Mouse (Mus musculus): ENCODE measurements around the gene Atg9b. TPM values are rescaled to one million over a fixed set of nuclear protein-coding genes. Genes with fewer than 3 reads are reported as not detected.

The Atg9b gene
- polyA plus RNA-seq (2015; fragmentation: Nextera tagmentation; extraction: Ambion mirVana), result 2.3 and 2.6 TPM in 2 replicates

GRCm38 (mm10) chr5:24391864-24392263, at the start of gene Atg9b:
Atg9b (minus strand) TSS chr5:24392143.
- Histone ChIP-seq H3K9me3 (replicated peaks; ENCODE audit: control insufficient read depth, low read length) (no peaks in the 10 kb centered on the region), H3K27me3 (ENCODE audit: control insufficient read depth, insufficient read depth, low read length) (no peaks in the 10 kb centered on the region), H3K9ac (ENCODE audit: low read length) (no peak within 1 kb of the TSS), H3K36me3 (ENCODE audit: control insufficient read depth, insufficient read depth) (peaks cover 3% of the 10 kb centered on the region; the same call in 1 of the 2 replicates), H3K4me1 (ENCODE audit: control insufficient read depth, insufficient read depth, low read length) (peaks cover 33% of the 10 kb centered on the region), H3K27ac (ENCODE audit: low read length) (peak within 1 kb of the TSS; percentile 16; the same call in 1 of the 2 replicates), H3K4me3 (ENCODE audit: low read length) (no peak within 1 kb of the TSS), H3K4me2 (ENCODE audit: low read depth, low read length) (no peak within 1 kb of the TSS)
- 85% methylated on average over 7 of the region's 7 CpGs for WGBS
- ATAC-seq (replicated peaks; ENCODE audit: extremely low read depth, insufficient read depth, low FRiP score), result no peak

- H3K27me3 ChIP-seq (ENCODE audit: control insufficient read depth, insufficient read depth, low read length), result no peaks in the 10 kb centered on the region
- no peak for ATAC-seq (replicated peaks; ENCODE audit: extremely low read depth, insufficient read depth, low FRiP score)
- H3K36me3 ChIP-seq (ENCODE audit: control insufficient read depth, insufficient read depth), result peaks cover 47% of the 10 kb centered on the region
- no peaks in the 10 kb centered on the region for H3K9me3 ChIP-seq (replicated peaks; ENCODE audit: control insufficient read depth, low read length)
- H3K27ac ChIP-seq (ENCODE audit: low read length), result no peak overlapping the region
- no peak overlapping the region for H3K9ac ChIP-seq (ENCODE audit: low read length)
- H3K4me3 ChIP-seq (ENCODE audit: low read length), result no peak overlapping the region
- H3K4me1 ChIP-seq (ENCODE audit: control insufficient read depth, insufficient read depth, low read length), result peaks cover 17% of the 10 kb centered on the region
- 91% methylated on average over 8 of the region's 8 CpGs for WGBS
- H3K4me2 ChIP-seq (ENCODE audit: low read depth, low read length), result no peak overlapping the region
Measured at GRCm38 (mm10) chr5:24441187-24441586, 49.2 kb upstream of the Atg9b start.

GRCm38 (mm10) chr5:24433993-24434392, 42.0 kb upstream of the Atg9b start:
- no peak overlapping the region for H3K9ac ChIP-seq (ENCODE audit: low read length)
- ATAC-seq (replicated peaks; ENCODE audit: extremely low read depth, insufficient read depth, low FRiP score), result no peak
- H3K4me1 ChIP-seq (ENCODE audit: control insufficient read depth, insufficient read depth, low read length), result no peaks in the 10 kb centered on the region; the same call in 1 of the 2 replicates
- 85% methylated on average over 8 of the region's 8 CpGs for WGBS
- no peak overlapping the region for H3K4me2 ChIP-seq (ENCODE audit: low read depth, low read length)
- H3K27ac ChIP-seq (ENCODE audit: low read length), result no peak overlapping the region
- no peak overlapping the region for H3K4me3 ChIP-seq (ENCODE audit: low read length)
- no peaks in the 10 kb centered on the region for H3K9me3 ChIP-seq (replicated peaks; ENCODE audit: control insufficient read depth, low read length)
- H3K27me3 ChIP-seq (ENCODE audit: control insufficient read depth, insufficient read depth, low read length), result no peaks in the 10 kb centered on the region
- peaks cover 54% of the 10 kb centered on the region for H3K36me3 ChIP-seq (ENCODE audit: control insufficient read depth, insufficient read depth)

- H3K4me1 ChIP-seq (ENCODE audit: control insufficient read depth, insufficient read depth, low read length), result peaks cover 28% of the 10 kb centered on the region
- H3K27me3 ChIP-seq (ENCODE audit: control insufficient read depth, insufficient read depth, low read length), result no peaks in the 10 kb centered on the region
- H3K4me2 ChIP-seq (ENCODE audit: low read depth, low read length), result no peak overlapping the region
- peaks cover 20% of the 10 kb centered on the region for H3K36me3 ChIP-seq (ENCODE audit: control insufficient read depth, insufficient read depth)
- H3K4me3 ChIP-seq (ENCODE audit: low read length), result no peak overlapping the region
- 31% methylated on average over 8 of the region's 9 CpGs for WGBS
- no peaks in the 10 kb centered on the region for H3K9me3 ChIP-seq (replicated peaks; ENCODE audit: control insufficient read depth, low read length)
- H3K9ac ChIP-seq (ENCODE audit: low read length), result no peak overlapping the region
- no peak overlapping the region for H3K27ac ChIP-seq (ENCODE audit: low read length)
- ATAC-seq (replicated peaks; ENCODE audit: extremely low read depth, insufficient read depth, low FRiP score), result no peak
Measured at GRCm38 (mm10) chr5:24428596-24428995, 36.7 kb upstream of the Atg9b start.

- Histone ChIP-seq H3K4me2 (ENCODE audit: low read depth, low read length) (no peak overlapping the region), H3K4me1 (ENCODE audit: control insufficient read depth, insufficient read depth, low read length) (peaks cover 28% of the 10 kb centered on the region), H3K9me3 (replicated peaks; ENCODE audit: control insufficient read depth, low read length) (no peaks in the 10 kb centered on the region), H3K4me3 (ENCODE audit: low read length) (no peak overlapping the region), H3K27ac (ENCODE audit: low read length) (no peak overlapping the region), H3K36me3 (ENCODE audit: control insufficient read depth, insufficient read depth) (peaks cover 20% of the 10 kb centered on the region), H3K27me3 (ENCODE audit: control insufficient read depth, insufficient read depth, low read length) (no peaks in the 10 kb centered on the region), H3K9ac (ENCODE audit: low read length) (no peak overlapping the region)
- no peak for ATAC-seq (replicated peaks; ENCODE audit: extremely low read depth, insufficient read depth, low FRiP score)
- WGBS, result 26% methylated on average over 15 of the region's 15 CpGs
Measured at GRCm38 (mm10) chr5:24427981-24428402, 36.0 kb upstream of the Atg9b start.

GRCm38 (mm10) chr5:24427285-24427633, 35.3 kb upstream of the Atg9b start:
- Histone ChIP-seq H3K36me3 (ENCODE audit: control insufficient read depth, insufficient read depth) (peaks cover 16% of the 10 kb centered on the region), H3K4me3 (ENCODE audit: low read length) (no peak overlapping the region), H3K27ac (ENCODE audit: low read length) (no peak overlapping the region), H3K9me3 (replicated peaks; ENCODE audit: control insufficient read depth, low read length) (no peaks in the 10 kb centered on the region), H3K4me1 (ENCODE audit: control insufficient read depth, insufficient read depth, low read length) (peaks cover 33% of the 10 kb centered on the region), H3K27me3 (ENCODE audit: control insufficient read depth, insufficient read depth, low read length) (no peaks in the 10 kb centered on the region), H3K4me2 (ENCODE audit: low read depth, low read length) (peak overlapping the region; percentile 92; the same call in 1 of the 2 replicates), H3K9ac (ENCODE audit: low read length) (peak overlapping the region; percentile 82; the same call in 1 of the 2 replicates)
- no peak for ATAC-seq (replicated peaks; ENCODE audit: extremely low read depth, insufficient read depth, low FRiP score)
- 45% methylated on average over 12 of the region's 12 CpGs for WGBS

GRCm38 (mm10) chr5:24426556-24427284, 34.8 kb upstream of the Atg9b start:
- H3K4me3 ChIP-seq (ENCODE audit: low read length), result peak overlapping the region; percentile 79
- no peak overlapping the region for H3K27ac ChIP-seq (ENCODE audit: low read length)
- no peaks in the 10 kb centered on the region for H3K27me3 ChIP-seq (ENCODE audit: control insufficient read depth, insufficient read depth, low read length)

GRCm38 (mm10) chr5:24426037-24426432, 34.1 kb upstream of the Atg9b start:
- Histone ChIP-seq H3K4me1 (ENCODE audit: control insufficient read depth, insufficient read depth, low read length) (peaks cover 33% of the 10 kb centered on the region), H3K27me3 (ENCODE audit: control insufficient read depth, insufficient read depth, low read length) (no peaks in the 10 kb centered on the region), H3K9ac (ENCODE audit: low read length) (peak overlapping the region; percentile 82), H3K4me3 (ENCODE audit: low read length) (peak overlapping the region; percentile 79), H3K9me3 (replicated peaks; ENCODE audit: control insufficient read depth, low read length) (no peaks in the 10 kb centered on the region), H3K36me3 (ENCODE audit: control insufficient read depth, insufficient read depth) (peaks cover 11% of the 10 kb centered on the region; the same call in 1 of the 2 replicates), H3K27ac (ENCODE audit: low read length) (peak overlapping the region; percentile 97; the same call in 1 of the 2 replicates), H3K4me2 (ENCODE audit: low read depth, low read length) (peak overlapping the region; percentile 92)
- WGBS, result 3% methylated on average over 10 of the region's 10 CpGs
- ATAC-seq (replicated peaks; ENCODE audit: extremely low read depth, insufficient read depth, low FRiP score), result 0 out of 2 replicates have a peak, but pooled peaks have one; percentile 1

More at GRCm38 (mm10) chr5:24426556-24427284, 34.8 kb upstream of the Atg9b start:
- Histone ChIP-seq H3K9ac (ENCODE audit: low read length) (peak overlapping the region; percentile 82), H3K9me3 (replicated peaks; ENCODE audit: control insufficient read depth, low read length) (no peaks in the 10 kb centered on the region), H3K4me1 (ENCODE audit: control insufficient read depth, insufficient read depth, low read length) (peaks cover 33% of the 10 kb centered on the region), H3K4me2 (ENCODE audit: low read depth, low read length) (peak overlapping the region; percentile 92), H3K36me3 (ENCODE audit: control insufficient read depth, insufficient read depth) (peaks cover 11% of the 10 kb centered on the region; the same call in 1 of the 2 replicates)
- WGBS, result 18% methylated on average over 9 of the region's 9 CpGs
- ATAC-seq (replicated peaks; ENCODE audit: extremely low read depth, insufficient read depth, low FRiP score), result no peak

- no peaks in the 10 kb centered on the region for H3K27me3 ChIP-seq (ENCODE audit: control insufficient read depth, insufficient read depth, low read length)
- peaks cover 8% of the 10 kb centered on the region; the same call in 1 of the 2 replicates for H3K36me3 ChIP-seq (ENCODE audit: control insufficient read depth, insufficient read depth)
- peak overlapping the region; percentile 82 for H3K9ac ChIP-seq (ENCODE audit: low read length)
- peaks cover 33% of the 10 kb centered on the region for H3K4me1 ChIP-seq (ENCODE audit: control insufficient read depth, insufficient read depth, low read length)
- H3K27ac ChIP-seq (ENCODE audit: low read length), result peak overlapping the region; percentile 97
- peak overlapping the region; percentile 92 for H3K4me2 ChIP-seq (ENCODE audit: low read depth, low read length)
- 0 out of 2 replicates have a peak, but pooled peaks have one; percentile 2 for ATAC-seq (replicated peaks; ENCODE audit: extremely low read depth, insufficient read depth, low FRiP score)
- WGBS, result under 1% methylated on average over 30 of the region's 30 CpGs
- H3K9me3 ChIP-seq (replicated peaks; ENCODE audit: control insufficient read depth, low read length), result no peaks in the 10 kb centered on the region
- peak overlapping the region; percentile 79 for H3K4me3 ChIP-seq (ENCODE audit: low read length)
Measured at GRCm38 (mm10) chr5:24425421-24426036, 33.6 kb upstream of the Atg9b start.
